10 mouse cellular contexts compared by ENCODE assay signal in the genomic region with DNA sequence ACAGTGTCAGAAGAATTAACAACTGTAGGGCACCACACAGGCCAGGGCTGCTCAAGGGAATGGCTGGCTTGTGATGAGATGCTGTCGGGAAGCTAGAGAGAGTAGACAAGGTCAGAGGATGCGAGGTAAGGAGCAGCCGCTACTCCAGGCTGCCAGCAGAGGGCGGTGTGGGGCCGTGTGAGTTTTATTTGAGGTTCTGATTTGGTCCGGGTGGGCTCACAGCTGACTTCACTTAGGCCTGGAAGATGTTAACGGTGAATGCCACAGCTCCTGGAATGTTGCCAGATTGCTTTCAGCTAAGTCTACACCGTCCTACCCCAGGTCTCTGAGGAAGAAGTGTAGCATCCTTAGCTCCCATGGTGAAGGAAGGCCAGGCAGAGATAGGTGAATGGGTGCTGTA. TPM values are rescaled to one million over a fixed set of nuclear protein-coding genes. Genes with fewer than 3 reads are reported as not detected.
DNase-seq lines count a peak whose midpoint lies in the region; ATAC-seq and TF ChIP-seq lines count a peak whose summit lies in the region.
"Had no signal": no experiment of that assay in that cellular context is flagged by ENCODE, and none has a peak within 500 bp of the region (broad histone marks: within the 10 kb centered on the region; RNA-seq: fewer than 3 reads in every experiment).

No protein-coding gene starts in this region.

- H3K27me3 ChIP-seq in liver, embryonic 13.5 days: peaks cover 7% of the 10 kb centered on the region; the same call in 1 of the 2 replicates
- no peaks in the 10 kb centered on the region for H3K27me3 ChIP-seq in spleen, adult 2 months (ENCODE audit: control insufficient read depth, insufficient read depth, low read length)
- H3K27me3 ChIP-seq: heart, embryonic 15.5 days; neural tube, embryonic 13.5 days had no signal

- no peaks in the 10 kb centered on the region for H3K36me3 ChIP-seq in liver, embryonic 13.5 days
- peaks cover 11% of the 10 kb centered on the region for H3K36me3 ChIP-seq in spleen, adult 2 months (ENCODE audit: control insufficient read depth, insufficient read depth, low read length)
- H3K36me3 ChIP-seq: heart, embryonic 15.5 days; neural tube, embryonic 13.5 days had no signal

- ATAC-seq in CD4-positive, CD25-positive, alpha-beta regulatory T cell, adult 4 months: no peak
- no peak for ATAC-seq in liver, embryonic 13.5 days (ENCODE audit: low read depth)

- no peak overlapping the region for H3K27ac ChIP-seq in bone marrow macrophage, adult 2 months (ENCODE audit: insufficient read depth, low read depth, low read length)
- no peak overlapping the region for H3K27ac ChIP-seq in embryonic fibroblast, embryonic 13.5 days (ENCODE audit: insufficient read depth, low read length)
- H3K27ac ChIP-seq in liver, embryonic 13.5 days: no peak overlapping the region
- H3K27ac ChIP-seq in spleen, adult 2 months (ENCODE audit: insufficient read depth, low read length): no peak overlapping the region
- H3K27ac ChIP-seq: heart, embryonic 15.5 days; neural tube, embryonic 13.5 days had no signal

- no peak overlapping the region for H3K9ac ChIP-seq in liver, embryonic 13.5 days
- H3K9ac ChIP-seq: heart, embryonic 15.5 days; neural tube, embryonic 13.5 days had no signal

- no peaks in the 10 kb centered on the region for H3K4me1 ChIP-seq in bone marrow macrophage, adult 2 months (ENCODE audit: control insufficient read depth, insufficient read depth, low read length)
- H3K4me1 ChIP-seq in embryonic fibroblast, embryonic 13.5 days (ENCODE audit: control insufficient read depth, insufficient read depth, low read length): no peaks in the 10 kb centered on the region
- H3K4me1 ChIP-seq in liver, embryonic 13.5 days (replicated peaks): peaks cover 13% of the 10 kb centered on the region
- peaks cover 3% of the 10 kb centered on the region; the same call in 1 of the 2 replicates for H3K4me1 ChIP-seq in spleen, adult 2 months (ENCODE audit: control insufficient read depth, insufficient read depth, insufficient read length)
- H3K4me1 ChIP-seq: heart, embryonic 15.5 days had no signal

- no peak overlapping the region for H3K4me3 ChIP-seq in bone marrow macrophage, adult 2 months (ENCODE audit: insufficient read depth, low read length)
- H3K4me3 ChIP-seq in embryonic fibroblast, embryonic 13.5 days (ENCODE audit: insufficient read depth, low read length): no peak overlapping the region
- no peak overlapping the region for H3K4me3 ChIP-seq in liver, embryonic 13.5 days (replicated peaks)
- no peak overlapping the region for H3K4me3 ChIP-seq in spleen, adult 2 months (ENCODE audit: extremely low read depth, insufficient read depth, insufficient read length)
- H3K4me3 ChIP-seq: heart, embryonic 15.5 days; neural tube, embryonic 13.5 days had no signal

- DNase-seq in CD4-positive, CD25-positive, alpha-beta regulatory T cell, adult 2 months (ENCODE audit: low read depth, low spot score): peak; percentile 81
- peak; percentile 83 for DNase-seq in left cerebral cortex, postnatal 4 days
- no peak for DNase-seq in left cerebral cortex, postnatal 36 days (ENCODE audit: low spot score in 2 of 2)
- peak; percentile 26 for DNase-seq in liver, embryonic 13.5 days
- DNase-seq in spleen, adult 2 months (ENCODE audit: low read depth in 1 of 2, low spot score in 2 of 2): peak; percentile 9 to 30

- H3K9me3 ChIP-seq in liver, embryonic 13.5 days (replicated peaks): no peaks in the 10 kb centered on the region

- TF ChIP-seq POLR2A in bone marrow macrophage, adult 2 months (IDR thresholded peaks at IDR 0.05; ENCODE audit: borderline replicate concordance, low read depth, low read length): no peak
- TF ChIP-seq POLR2A in embryonic fibroblast, embryonic 13.5 days (IDR thresholded peaks at IDR 0.05; ENCODE audit: low read depth, low read length): no peak
- no peak for TF ChIP-seq POLR2A in spleen, adult 2 months (IDR thresholded peaks at IDR 0.05; ENCODE audit: low read depth, low read length)

- peak; percentile 97 for TF ChIP-seq CTCF in bone marrow macrophage, adult 2 months (IDR thresholded peaks at IDR 0.05; ENCODE audit: low read depth, low read length)
- peak; percentile 77 for TF ChIP-seq CTCF in embryonic fibroblast, embryonic 13.5 days (IDR thresholded peaks at IDR 0.05; ENCODE audit: borderline replicate concordance, insufficient read depth, low read length)
- TF ChIP-seq CTCF in spleen, adult 2 months (IDR thresholded peaks at IDR 0.05; ENCODE audit: extremely low read depth, insufficient read depth, insufficient read length, insufficient replicate concordance): peak; percentile 92

- intact Hi-C loops in left cerebral cortex, postnatal 4 days (cut with DNase I): no loop called here
- intact Hi-C loops in left cerebral cortex, postnatal 36 days (cut with DNase I): no loop called here

- WGBS in liver, embryonic 13.5 days (ENCODE audit: insufficient replicate concordance): 5% methylated on average over 8 of the region's 8 CpGs
- WGBS in spleen, adult 2 months: 8% methylated on average over 8 of the region's 8 CpGs

- H3K4me2 ChIP-seq in liver, embryonic 13.5 days: no peak overlapping the region
- H3K4me2 ChIP-seq: heart, embryonic 15.5 days; neural tube, embryonic 13.5 days had no signal

RNA-seq across cellular contexts. Expression of gene Tff3, which starts 7.5 kb away (rescaled TPM):
- polyA plus RNA-seq in CD4-positive, CD25-positive, alpha-beta regulatory T cell, adult 4 months (2017; shearing (Covaris generic)): not detected
- total RNA-seq in left cerebral cortex, postnatal 4 days (2021): not detected
- total RNA-seq in left cerebral cortex, postnatal 36 days (2021): not detected
- polyA plus RNA-seq in bone marrow macrophage, adult 2 months (2012; ENCODE audit: insufficient read depth, insufficient read length, missing spikeins): not detected in 2 replicates
- not detected in 2 replicates for polyA plus RNA-seq in embryonic fibroblast, embryonic 13.5 days (2011; ENCODE audit: insufficient read length, low read depth, missing spikeins)
- 4.7 and 6.0 TPM in 2 replicates for polyA plus RNA-seq in liver, embryonic 13.5 days (2015; fragmentation: Nextera tagmentation; extraction: Ambion mirVana)
- not detected in 2 replicates for polyA plus RNA-seq in spleen, adult 2 months (2012; rRNA removed)
- polyA plus RNA-seq: heart, embryonic 15.5 days had no signal

RNA-seq across cellular contexts. Expression of gene Tff2, which starts 22.1 kb away (rescaled TPM):
- polyA plus RNA-seq in CD4-positive, CD25-positive, alpha-beta regulatory T cell, adult 4 months (2017; shearing (Covaris generic)): not detected
- not detected for total RNA-seq in left cerebral cortex, postnatal 4 days (2021)
- not detected for total RNA-seq in left cerebral cortex, postnatal 36 days (2021)
- not detected in 2 replicates for polyA plus RNA-seq in bone marrow macrophage, adult 2 months (2012; ENCODE audit: insufficient read depth, insufficient read length, missing spikeins)
- not detected in 2 replicates for polyA plus RNA-seq in embryonic fibroblast, embryonic 13.5 days (2011; ENCODE audit: insufficient read length, low read depth, missing spikeins)
- not detected in 2 replicates for polyA plus RNA-seq in liver, embryonic 13.5 days (2015; fragmentation: Nextera tagmentation; extraction: Ambion mirVana)
- polyA plus RNA-seq in spleen, adult 2 months (2012; rRNA removed): 214 and 330 TPM in 2 replicates
- polyA plus RNA-seq: heart, embryonic 15.5 days; neural tube, embryonic 13.5 days had no signal

RNA-seq across cellular contexts. Expression of gene Tff1, which starts 43.1 kb away (rescaled TPM):
- polyA plus RNA-seq in CD4-positive, CD25-positive, alpha-beta regulatory T cell, adult 4 months (2017; shearing (Covaris generic)): not detected
- not detected for total RNA-seq in left cerebral cortex, postnatal 4 days (2021)
- not detected for total RNA-seq in left cerebral cortex, postnatal 36 days (2021)
- not detected in 2 replicates for polyA plus RNA-seq in bone marrow macrophage, adult 2 months (2012; ENCODE audit: insufficient read depth, insufficient read length, missing spikeins)
- not detected in 2 replicates for polyA plus RNA-seq in embryonic fibroblast, embryonic 13.5 days (2011; ENCODE audit: insufficient read length, low read depth, missing spikeins)
- 0.43 TPM in 1 of 2 replicates, not detected in the other for polyA plus RNA-seq in liver, embryonic 13.5 days (2015; fragmentation: Nextera tagmentation; extraction: Ambion mirVana)
- not detected in 2 replicates for polyA plus RNA-seq in spleen, adult 2 months (2012; rRNA removed)
- polyA plus RNA-seq: heart, embryonic 15.5 days; neural tube, embryonic 13.5 days had no signal

Comparison
In these comparisons a context has a peak if more than half of its experiments do, and no peak if none do; other contexts are left out.
1. DNase-seq: peak in CD4-positive, CD25-positive, alpha-beta regulatory T cell, adult 2 months (single experiment), left cerebral cortex, postnatal 4 days (single experiment), liver, embryonic 13.5 days (single experiment) and spleen, adult 2 months (2 of 2); none in left cerebral cortex, postnatal 36 days (0 of 2).
2. RNA of gene Tff2, which starts 22.1 kb away (polyA plus RNA-seq): 214 to 330 TPM in spleen, adult 2 months; not detected in CD4-positive, CD25-positive, alpha-beta regulatory T cell, adult 4 months, not detected in bone marrow macrophage, adult 2 months, not detected in embryonic fibroblast, embryonic 13.5 days and not detected in liver, embryonic 13.5 days; every median in the first group is over 100 times any median in the second.
3. Peak in every context shown above with its lines, with median percentiles within 50 percentile points of each other: CTCF ChIP-seq.